14 mouse cellular contexts compared by ENCODE assay signal in the genomic region with DNA sequence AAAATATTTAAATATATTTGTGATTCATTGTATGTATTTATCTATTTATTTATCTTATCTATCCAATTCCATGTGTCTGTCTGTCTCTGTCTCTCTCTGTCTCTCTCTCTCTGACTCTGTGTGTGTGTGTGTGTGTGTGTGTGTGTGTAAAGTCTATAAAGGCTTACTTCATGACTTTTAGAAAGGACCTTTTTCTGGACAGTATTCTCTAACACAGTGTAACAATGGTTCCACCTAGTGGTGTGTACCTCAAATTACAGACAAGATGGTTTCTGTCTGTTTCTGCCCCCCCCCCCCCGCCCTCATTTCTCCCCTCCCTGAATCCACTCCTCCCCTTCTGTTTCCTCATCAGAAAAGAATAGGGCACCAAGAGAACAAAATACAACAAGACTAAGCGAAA. TPM values are rescaled to one million over a fixed set of nuclear protein-coding genes. Genes with fewer than 3 reads are reported as not detected.
DNase-seq lines count a peak whose midpoint lies in the region; ATAC-seq and TF ChIP-seq lines count a peak whose summit lies in the region.
"Had no signal": no experiment of that assay in that cellular context is flagged by ENCODE, and none has a peak within 500 bp of the region (broad histone marks: within the 10 kb centered on the region; RNA-seq: fewer than 3 reads in every experiment).

No protein-coding gene starts in this region.

- DNase-seq in kidney, adult 2 months: peak; percentile 26
- DNase-seq in kidney, postnatal 14 days: no peak
- DNase-seq in B cell, adult 2 months: peak; percentile 18 to 21
- DNase-seq in frontal cortex, postnatal 14 days (ENCODE audit: low spot score in 2 of 2): no peak
- no peak for DNase-seq in frontal cortex, postnatal 25 days (ENCODE audit: low spot score in 2 of 2)
- no peak for DNase-seq in frontal cortex, postnatal 36 days (ENCODE audit: low spot score in 2 of 2)
- DNase-seq: cerebellum, adult 11 months; layer of hippocampus, postnatal 36 days had no signal

- no peak for TF ChIP-seq POLR2A in kidney, adult 2 months (IDR thresholded peaks at IDR 0.05; ENCODE audit: low read depth, low read length)

- no peak overlapping the region for H3K27ac ChIP-seq in kidney, adult 2 months (ENCODE audit: insufficient read depth, low read depth, low read length)
- no peak overlapping the region for H3K27ac ChIP-seq in liver, embryonic 15.5 days (replicated peaks)
- H3K27ac ChIP-seq: embryonic facial prominence, embryonic 15.5 days; hindbrain, postnatal 0 days; midbrain, embryonic 12.5 days had no signal

- H3K4me3 ChIP-seq in kidney, adult 2 months (ENCODE audit: insufficient read depth, low read depth, low read length): no peak overlapping the region
- no peak overlapping the region for H3K4me3 ChIP-seq in liver, embryonic 15.5 days (replicated peaks)
- H3K4me3 ChIP-seq: embryonic facial prominence, embryonic 15.5 days; midbrain, embryonic 12.5 days had no signal

- no peaks in the 10 kb centered on the region for H3K9me3 ChIP-seq in liver, embryonic 15.5 days (replicated peaks)
- H3K9me3 ChIP-seq: embryonic facial prominence, embryonic 15.5 days; midbrain, embryonic 12.5 days had no signal

- no peaks in the 10 kb centered on the region for H3K36me3 ChIP-seq in kidney, adult 2 months (ENCODE audit: control insufficient read depth, insufficient read depth, low read length)
- peaks cover 30% of the 10 kb centered on the region for H3K36me3 ChIP-seq in liver, embryonic 15.5 days (replicated peaks)
- H3K36me3 ChIP-seq: embryonic facial prominence, embryonic 15.5 days had no signal

- no peaks in the 10 kb centered on the region for H3K4me1 ChIP-seq in kidney, adult 2 months (ENCODE audit: control insufficient read depth, insufficient read depth, low read length)
- peaks cover 7% of the 10 kb centered on the region for H3K4me1 ChIP-seq in liver, embryonic 15.5 days (replicated peaks)
- H3K4me1 ChIP-seq: embryonic facial prominence, embryonic 15.5 days had no signal

- H3K27me3 ChIP-seq in kidney, adult 2 months (replicated peaks; ENCODE audit: control insufficient read depth, insufficient read depth, low read length): no peaks in the 10 kb centered on the region
- no peaks in the 10 kb centered on the region for H3K27me3 ChIP-seq in liver, embryonic 15.5 days
- H3K27me3 ChIP-seq: embryonic facial prominence, embryonic 15.5 days; midbrain, embryonic 12.5 days; Patski had no signal

- WGBS in kidney, adult 2 months: 79% methylated on average over 2 of the region's 2 CpGs
- WGBS in liver, embryonic 15.5 days (ENCODE audit: insufficient replicate concordance): 64% methylated on average over 2 of the region's 2 CpGs

- 0 out of 2 replicates have a peak, but pooled peaks have one; percentile 6 for TF ChIP-seq CTCF in kidney, adult 2 months (conservative IDR thresholded peaks at IDR 0.05; ENCODE audit: insufficient read depth, insufficient read length, low read depth, low read length)

- no peak overlapping the region for H3K9ac ChIP-seq in liver, embryonic 15.5 days
- H3K9ac ChIP-seq: embryonic facial prominence, embryonic 15.5 days; midbrain, embryonic 12.5 days had no signal

- ATAC-seq in activated CD4-positive, CD25-positive, alpha-beta regulatory T cell, adult 4 months: peak; percentile 71
- ATAC-seq in liver, embryonic 15.5 days (ENCODE audit: insufficient read depth): peak; percentile 64; the same call in 1 of the 2 replicates
- ATAC-seq: hindbrain, postnatal 0 days; Patski had no signal

- H3K4me2 ChIP-seq in liver, embryonic 15.5 days: no peak overlapping the region
- H3K4me2 ChIP-seq: embryonic facial prominence, embryonic 15.5 days; midbrain, embryonic 12.5 days had no signal

RNA-seq across cellular contexts. Expression of a gene that starts 46.9 kb away (rescaled TPM):
- polyA plus RNA-seq in kidney, adult 2 months (2012; rRNA removed): 25.2 and 25.4 TPM in 2 replicates
- polyA plus RNA-seq in activated CD4-positive, CD25-positive, alpha-beta regulatory T cell, adult 4 months (2017; shearing (Covaris generic)): 1 to 10 TPM; 9.0 to 9.5 TPM
- polyA plus RNA-seq in liver, embryonic 15.5 days (2015; fragmentation: Nextera tagmentation; extraction: Ambion mirVana): 88.8 and 97.1 TPM in 2 replicates

Comparison
In these comparisons a context has a peak if more than half of its experiments do, and no peak if none do; other contexts are left out.
1. DNase-seq: peak in kidney, adult 2 months (single experiment) and B cell, adult 2 months (2 of 2); none in kidney, postnatal 14 days (single experiment), frontal cortex, postnatal 14 days (0 of 2), frontal cortex, postnatal 25 days (0 of 2) and frontal cortex, postnatal 36 days (0 of 2).